Mouse (Mus musculus) myocyte (in vitro differentiated cells): ENCODE results near the gene Inca1. TPM values are rescaled to one million over a fixed set of nuclear protein-coding genes. Genes with fewer than 3 reads are reported as not detected.

Source experiments
- H3K27me3 ChIP-seq: one replicate; pipeline ENCODE4 v1.6.1; 2011; ENCODE audit not compliant: control insufficient read depth, insufficient read depth, insufficient read length
- H3K36me3 ChIP-seq: one replicate; pipeline ENCODE4 v1.6.1; 2011; ENCODE audit not compliant: control insufficient read depth, insufficient read depth
- H3K4me2 ChIP-seq: one replicate; pipeline ENCODE4 v1.6.1; 2011; ENCODE audit warnings: low read depth, control low read depth
- H3K4me3 ChIP-seq: one replicate; pipeline ENCODE4 v1.5.1; 2011; ENCODE audit warnings: mild to moderate bottlenecking, control low read depth, moderate library complexity
- H3K79me2 ChIP-seq: one replicate; pipeline ENCODE4 v1.6.1; 2011; ENCODE audit not compliant: control insufficient read depth, insufficient read depth
- H3ac ChIP-seq: one replicate; pipeline ENCODE4 v1.6.1; 2011; ENCODE audit not compliant: control insufficient read depth, insufficient read length
- CEBPB ChIP-seq: IDR thresholded peaks from 2 replicates; pipeline ENCODE4 v1.6.1; 2011; ENCODE audit warnings: mild to moderate bottlenecking, moderate library complexity; ENCODE audit not compliant: poor library complexity, insufficient read depth, severe bottlenecking
- E2F4 ChIP-seq: IDR thresholded peaks from one replicate; pipeline ENCODE4 v1.6.1; 2011; ENCODE audit warnings: mild to moderate bottlenecking, control low read depth, moderate library complexity; ENCODE audit not compliant: insufficient read depth
- MAX ChIP-seq: IDR thresholded peaks from one replicate; pipeline ENCODE4 v1.6.1; 2011; ENCODE audit warnings: low read depth, mild to moderate bottlenecking, control low read depth
- MYOD1 ChIP-seq, 3 experiments: IDR thresholded peaks; one replicate each; pipeline ENCODE4 v1.6.1; 2011; ENCODE audit warnings: control low read depth in 2 of 3, low read depth in 2 of 3, mild to moderate bottlenecking in 2 of 3, moderate library complexity in 1 of 3; ENCODE audit not compliant: insufficient read length in 2 of 3, control insufficient read depth in 1 of 3
- MYOG ChIP-seq, 3 experiments: IDR thresholded peaks; one replicate each; pipeline ENCODE4 v1.6.1; 2011; ENCODE audit warnings: control low read depth in 2 of 3, low read depth in 2 of 3, mild to moderate bottlenecking in 2 of 3; ENCODE audit not compliant: insufficient read length in 2 of 3, control insufficient read depth in 1 of 3, insufficient read depth in 1 of 3
- POLR2A ChIP-seq: IDR thresholded peaks from one replicate; pipeline ENCODE4 v1.6.1; 2011; ENCODE audit warnings: low read depth, mild to moderate bottlenecking, control low read depth, moderate library complexity; ENCODE audit not compliant: insufficient read length
- POLR2AphosphoS2 ChIP-seq: IDR thresholded peaks from one replicate; pipeline ENCODE4 v1.6.1; 2011; ENCODE audit warnings: low read depth, control low read depth; ENCODE audit not compliant: insufficient read length
- REST ChIP-seq: IDR thresholded peaks from one replicate; pipeline ENCODE4 v1.6.1; 2011; ENCODE audit warnings: mild to moderate bottlenecking, control low read depth, moderate library complexity; ENCODE audit not compliant: insufficient read depth, insufficient read length
- SRF ChIP-seq: IDR thresholded peaks from one replicate; pipeline ENCODE4 v1.6.1; 2011; ENCODE audit warnings: low read depth; ENCODE audit not compliant: control insufficient read depth, insufficient read length
- TCF12 ChIP-seq: IDR thresholded peaks from one replicate; pipeline ENCODE4 v1.6.1; 2011; ENCODE audit warnings: mild to moderate bottlenecking, control low read depth; ENCODE audit not compliant: poor library complexity, insufficient read depth, severe bottlenecking
- TCF3 ChIP-seq: IDR thresholded peaks from one replicate; pipeline ENCODE4 v1.6.1; 2011; ENCODE audit warnings: low read depth, control low read depth; ENCODE audit not compliant: insufficient read length
- USF1 ChIP-seq: IDR thresholded peaks from one replicate; pipeline ENCODE4 v1.6.1; 2011; ENCODE audit warnings: low read depth, mild to moderate bottlenecking, control low read depth, moderate library complexity
- polyA plus RNA-seq: library from polyadenylated mRNA; unstranded; fragments of >200 nt; fragmentation: generic; extraction: Trizol; gene quantifications from one replicate; pipeline ENCODE4 v1.2.1, GENCODE M21; 2012; ENCODE audit warnings: missing spikeins

Inca1 gene
- polyA plus RNA-seq, 1 experiment, result 1.1 TPM

DNA sequence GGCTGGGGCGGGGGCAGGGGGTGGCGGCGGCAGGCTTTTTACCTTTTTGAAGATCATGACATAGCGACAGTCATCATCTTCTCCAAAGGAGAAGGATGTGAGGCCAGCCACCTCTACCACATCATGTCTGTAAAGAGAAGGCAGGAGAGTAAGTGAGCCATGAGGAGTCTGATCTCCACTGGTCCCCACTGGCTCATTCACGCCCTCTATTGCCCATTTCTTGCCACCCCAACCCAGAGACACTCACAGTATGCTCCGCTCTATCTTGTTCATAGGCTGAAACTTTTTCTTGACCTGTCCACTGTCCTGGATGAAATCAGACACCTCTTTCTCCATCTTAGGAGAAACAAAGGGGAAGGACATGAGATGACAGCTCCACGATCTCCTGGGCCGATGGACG lies 35.2 kb downstream of the Inca1 start:
- TF ChIP-seq MYOD1 (IDR thresholded peaks at IDR 0.05; ENCODE audit: control insufficient read depth in 1 of 3, insufficient read length in 2 of 3, low read depth in 2 of 3) (no peak), POLR2AphosphoS2 (peak; percentile 74)
- peaks cover 37% of the 10 kb centered on the region for H3K36me3 ChIP-seq
- no peaks in the 10 kb centered on the region for H3K27me3 ChIP-seq
- H3K4me3 ChIP-seq, result no peak overlapping the region
- H3K79me2 ChIP-seq, result peaks cover 30% of the 10 kb centered on the region
- H3ac ChIP-seq, result no peak overlapping the region
- H3K4me2 ChIP-seq, result no peak overlapping the region

DNA sequence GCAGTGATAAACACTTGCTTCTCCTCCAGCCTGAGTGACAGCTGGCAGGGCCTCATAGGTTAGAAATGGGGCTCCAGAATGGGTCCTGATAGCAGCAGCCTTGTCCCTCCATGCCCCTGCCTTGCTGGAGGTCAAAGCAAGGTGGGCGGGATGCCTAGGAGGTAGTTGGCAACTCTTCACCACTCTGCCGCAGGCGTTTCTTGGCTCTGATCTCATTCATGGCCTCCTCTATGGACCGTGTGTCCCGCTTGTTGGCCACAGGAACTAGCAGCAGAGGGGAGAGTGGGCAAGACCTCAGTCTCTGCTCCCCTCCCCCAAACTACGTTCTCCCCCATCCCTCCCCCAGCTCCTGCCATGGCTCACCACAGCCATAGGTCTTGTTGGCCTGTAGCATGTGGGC lies 36.0 kb downstream of the Inca1 start:
- peaks cover 38% of the 10 kb centered on the region for H3K79me2 ChIP-seq
- H3K4me2 ChIP-seq, result no peak overlapping the region
- H3K4me3 ChIP-seq, result no peak overlapping the region
- H3K27me3 ChIP-seq, result no peaks in the 10 kb centered on the region
- H3ac ChIP-seq, result no peak overlapping the region
- peaks cover 37% of the 10 kb centered on the region for H3K36me3 ChIP-seq
- no peak for TF ChIP-seq MYOD1 (IDR thresholded peaks at IDR 0.05; ENCODE audit: control insufficient read depth in 1 of 3, insufficient read length in 2 of 3, low read depth in 2 of 3)
- TF ChIP-seq MYOG (IDR thresholded peaks at IDR 0.05; ENCODE audit: control insufficient read depth in 1 of 3, insufficient read depth in 1 of 3, insufficient read length in 2 of 3, low read depth in 2 of 3), result no peak
- TF ChIP-seq REST, result no peak
- peak; percentile 49 for TF ChIP-seq POLR2A
- peak; percentile 93 for TF ChIP-seq POLR2AphosphoS2
- TF ChIP-seq CEBPB, result no peak

DNA sequence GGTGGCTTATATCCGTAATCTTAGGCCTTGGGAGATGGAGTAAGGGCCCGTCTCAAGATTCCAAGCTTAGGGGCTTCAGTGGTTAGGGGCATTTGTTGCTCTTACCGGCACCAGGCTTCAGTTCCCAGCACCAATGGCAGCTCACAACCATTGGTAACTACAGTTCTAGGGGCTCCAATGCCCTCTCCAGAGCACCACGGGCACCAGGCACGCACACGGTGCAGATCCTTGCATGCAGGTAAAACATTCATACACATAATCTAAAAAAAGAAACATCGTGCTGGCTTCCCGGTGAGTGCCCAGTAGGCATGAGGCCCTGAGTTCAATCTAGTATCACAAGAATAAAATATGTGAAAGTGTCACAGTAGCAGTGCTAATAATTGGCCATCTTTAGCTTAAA lies 36.9 kb downstream of the Inca1 start:
- H3K27me3 ChIP-seq, result no peaks in the 10 kb centered on the region
- peaks cover 46% of the 10 kb centered on the region for H3K79me2 ChIP-seq
- no peak overlapping the region for H3ac ChIP-seq
- H3K4me2 ChIP-seq, result no peak overlapping the region
- peaks cover 37% of the 10 kb centered on the region for H3K36me3 ChIP-seq
- no peak overlapping the region for H3K4me3 ChIP-seq
- TF ChIP-seq TCF12, result no peak
- no peak for TF ChIP-seq MYOD1 (IDR thresholded peaks at IDR 0.05; ENCODE audit: control insufficient read depth in 1 of 3, insufficient read length in 2 of 3, low read depth in 2 of 3)
- no peak for TF ChIP-seq MAX
- TF ChIP-seq TCF3, result no peak
- no peak for TF ChIP-seq USF1
- TF ChIP-seq POLR2A, result peak; percentile 58
- peak; percentile 89 for TF ChIP-seq POLR2AphosphoS2
- TF ChIP-seq MYOG (IDR thresholded peaks at IDR 0.05; ENCODE audit: control insufficient read depth in 1 of 3, insufficient read depth in 1 of 3, insufficient read length in 2 of 3, low read depth in 2 of 3), result no peak
- TF ChIP-seq E2F4, result no peak
- TF ChIP-seq REST, result no peak
- TF ChIP-seq CEBPB, result no peak
- no peak for TF ChIP-seq SRF

DNA sequence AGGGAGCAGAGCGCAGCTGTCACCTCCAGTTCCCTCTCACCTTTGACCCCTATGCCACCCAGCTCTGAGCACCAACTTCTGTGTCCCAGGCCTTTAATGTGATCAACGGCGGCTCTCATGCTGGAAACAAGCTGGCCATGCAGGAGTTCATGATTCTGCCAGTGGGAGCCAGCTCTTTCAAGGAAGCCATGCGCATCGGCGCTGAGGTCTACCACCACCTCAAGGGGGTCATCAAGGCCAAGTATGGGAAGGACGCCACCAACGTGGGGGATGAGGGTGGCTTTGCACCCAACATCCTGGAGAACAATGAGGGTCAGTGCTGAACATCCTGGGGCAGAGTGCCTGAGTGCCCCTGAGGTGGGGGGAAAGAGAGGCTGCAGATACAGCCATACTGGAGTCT lies 39.4 kb downstream of the Inca1 start:
- peaks cover 37% of the 10 kb centered on the region for H3K36me3 ChIP-seq
- H3K27me3 ChIP-seq, result no peaks in the 10 kb centered on the region
- H3K4me3 ChIP-seq, result no peak overlapping the region
- TF ChIP-seq E2F4, result no peak
- peak; percentile 41 for TF ChIP-seq POLR2A
- no peak overlapping the region for H3ac ChIP-seq
- H3K79me2 ChIP-seq, result peaks cover 45% of the 10 kb centered on the region
- H3K4me2 ChIP-seq, result peak overlapping the region; percentile 97

DNA sequence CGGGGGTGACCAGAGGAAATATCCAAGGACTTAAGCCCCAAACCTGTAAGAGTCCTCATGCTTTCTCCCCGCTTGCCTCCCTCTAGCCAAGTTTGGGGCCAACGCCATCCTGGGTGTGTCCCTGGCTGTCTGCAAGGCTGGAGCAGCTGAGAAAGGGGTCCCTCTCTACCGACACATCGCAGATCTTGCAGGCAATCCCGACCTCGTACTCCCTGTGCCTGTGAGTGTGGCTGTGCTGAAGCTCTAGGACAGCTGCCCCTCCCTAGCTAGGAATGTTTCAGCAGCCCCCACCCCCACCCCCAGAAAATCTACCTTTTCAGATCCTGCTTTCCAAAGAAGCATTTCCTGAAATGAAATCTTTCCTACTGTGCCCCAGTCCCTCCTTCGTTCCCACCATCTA lies 41.0 kb downstream of the Inca1 start:
- Histone ChIP-seq H3K79me2 (peaks cover 43% of the 10 kb centered on the region), H3K4me3 (peak overlapping the region; percentile 94), H3K27me3 (no peaks in the 10 kb centered on the region), H3K36me3 (peaks cover 32% of the 10 kb centered on the region), H3ac (peak overlapping the region; percentile 4), H3K4me2 (peak overlapping the region; percentile 97)
- TF ChIP-seq MYOG (IDR thresholded peaks at IDR 0.05; ENCODE audit: control insufficient read depth in 1 of 3, insufficient read depth in 1 of 3, insufficient read length in 2 of 3, low read depth in 2 of 3), result peak in 1 of 3 experiments; percentile 65
- TF ChIP-seq CEBPB, result no peak
- TF ChIP-seq SRF, result no peak
- peak; percentile 58 for TF ChIP-seq POLR2A
- TF ChIP-seq POLR2AphosphoS2, result peak; percentile 70
- peak in 2 of 3 experiments; percentile 32 to 37 for TF ChIP-seq MYOD1 (IDR thresholded peaks at IDR 0.05; ENCODE audit: control insufficient read depth in 1 of 3, insufficient read length in 2 of 3, low read depth in 2 of 3)
- no peak for TF ChIP-seq TCF3
- TF ChIP-seq E2F4, result no peak
- TF ChIP-seq MAX, result no peak
- TF ChIP-seq TCF12, result no peak
- no peak for TF ChIP-seq REST
- TF ChIP-seq USF1, result no peak

DNA sequence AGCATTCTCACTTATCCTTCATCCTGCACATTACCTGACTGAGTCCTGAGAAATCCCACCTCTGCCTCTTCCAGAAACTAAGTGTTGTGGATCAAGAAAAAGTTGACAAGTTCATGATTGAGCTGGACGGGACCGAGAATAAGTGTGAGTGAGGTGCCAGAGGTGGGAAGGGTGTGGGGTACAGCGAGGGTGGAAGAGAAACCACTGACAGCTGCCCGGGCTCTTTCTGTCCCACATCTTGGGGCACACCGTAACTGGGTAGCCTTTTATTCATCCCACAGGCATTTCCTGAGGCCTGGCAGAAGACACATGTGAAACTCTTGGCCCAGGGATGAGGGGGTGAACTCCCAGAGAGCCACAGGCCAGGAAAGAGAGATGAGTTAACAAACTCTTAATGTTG lies 41.4 kb downstream of the Inca1 start:
- Histone ChIP-seq H3K79me2 (peaks cover 47% of the 10 kb centered on the region), H3K27me3 (no peaks in the 10 kb centered on the region), H3ac (peak overlapping the region; percentile 4), H3K4me2 (peak overlapping the region; percentile 97), H3K36me3 (peaks cover 27% of the 10 kb centered on the region), H3K4me3 (peak overlapping the region; percentile 94)
- TF ChIP-seq SRF, result no peak
- TF ChIP-seq MAX, result no peak
- TF ChIP-seq CEBPB, result no peak
- peak; percentile 74 for TF ChIP-seq TCF12
- TF ChIP-seq E2F4, result no peak
- TF ChIP-seq POLR2AphosphoS2, result no peak
- no peak for TF ChIP-seq POLR2A
- peak in 2 of 3 experiments; percentile 82 to 93 for TF ChIP-seq MYOG (IDR thresholded peaks at IDR 0.05; ENCODE audit: control insufficient read depth in 1 of 3, insufficient read depth in 1 of 3, insufficient read length in 2 of 3, low read depth in 2 of 3)
- peak; percentile 34 to 85 (median 51) for TF ChIP-seq MYOD1 (IDR thresholded peaks at IDR 0.05; ENCODE audit: control insufficient read depth in 1 of 3, insufficient read length in 2 of 3, low read depth in 2 of 3)
- peak; percentile 13 for TF ChIP-seq TCF3
- TF ChIP-seq REST, result no peak
- TF ChIP-seq USF1, result no peak
